Mouse (Mus musculus) lung, postnatal 0 days (tissue): ENCODE data around the gene Aasdh. TPM values are rescaled to one million over a fixed set of nuclear protein-coding genes. Genes with fewer than 3 reads are reported as not detected.

Source experiments
- ATAC-seq: fragments of 200-750 bp; cut with Nextera tagmentation; 2 replicates; pipeline ENCODE4 v1.8.0; 2017; ENCODE audit warnings: moderate library complexity
- DNase-seq: peaks from one replicate; pipeline ENCODE4 v3.0.0-alpha.2; 2016; ENCODE audit warnings: low spot score
- H3K27ac ChIP-seq: fragments of 300-500 bp; sonication (generic); 2 replicates; pipeline ENCODE4 v1.5.1; 2014; ENCODE audit warnings: antibody characterized with exemption, mild to moderate bottlenecking, low read length, mixed read lengths
- H3K27me3 ChIP-seq: fragments of 300-500 bp; sonication (generic); replicated peaks from 2 replicates; pipeline ENCODE4 v1.6.1; 2014; ENCODE audit warnings: low read length, mixed read lengths; ENCODE audit not compliant: insufficient read depth
- H3K36me3 ChIP-seq: fragments of 300-500 bp; sonication (generic); 2 replicates; pipeline ENCODE4 v1.6.1; 2014; ENCODE audit warnings: low read length, mixed read lengths; ENCODE audit not compliant: insufficient read depth
- H3K4me1 ChIP-seq: fragments of 300-500 bp; sonication (generic); 2 replicates; pipeline ENCODE4 v1.6.1; 2014; ENCODE audit warnings: antibody characterized with exemption, low read depth, low read length, mixed read lengths; ENCODE audit not compliant: insufficient read depth
- H3K4me2 ChIP-seq: fragments of 300-500 bp; sonication (generic); replicated peaks from 2 replicates; pipeline ENCODE4 v1.6.1; 2014; ENCODE audit warnings: low read depth, mild to moderate bottlenecking, low read length, moderate library complexity, mixed read lengths
- H3K4me3 ChIP-seq: fragments of 300-500 bp; sonication (generic); 2 replicates; pipeline ENCODE4 v1.5.1; 2014; ENCODE audit warnings: low read depth, low read length
- H3K9ac ChIP-seq: fragments of 300-500 bp; sonication (generic); replicated peaks from 2 replicates; pipeline ENCODE4 v1.6.1; 2014; ENCODE audit warnings: low read depth, mild to moderate bottlenecking
- H3K9me3 ChIP-seq: fragments of 300-500 bp; sonication (generic); 2 replicates; pipeline ENCODE4 v1.6.1; 2016; ENCODE audit warnings: low read length, mixed read lengths
- CTCF ChIP-seq: IDR thresholded peaks from 2 replicates; pipeline ENCODE4 v1.5.1; 2016; ENCODE audit warnings: antibody characterized with exemption, mild to moderate bottlenecking
- EP300 ChIP-seq: IDR thresholded peaks from 2 replicates; pipeline ENCODE4 v1.6.1; 2016; ENCODE audit warnings: antibody characterized with exemption, mild to moderate bottlenecking, control low read depth
- WGBS: fragments of 180-500 bp; shearing (Covaris S2); extraction: QIAGEN DNeasy Blood & Tissue Kit; methylation state at CpG from one replicate; pipeline ENCODE4 v1.1.7; 2014; 5-methylcytosine and 5-hydroxymethylcytosine counted together
- polyA plus RNA-seq: library from polyadenylated mRNA; unstranded; fragments of >200 nt; fragmentation: Nextera tagmentation; extraction: Ambion mirVana; gene quantifications from 2 replicates; pipeline ENCODE4 v1.2.1, GENCODE M21; 2015

The Aasdh gene
- polyA plus RNA-seq, 1 experiment from 2014 or later = 7.2 TPM

DNA sequence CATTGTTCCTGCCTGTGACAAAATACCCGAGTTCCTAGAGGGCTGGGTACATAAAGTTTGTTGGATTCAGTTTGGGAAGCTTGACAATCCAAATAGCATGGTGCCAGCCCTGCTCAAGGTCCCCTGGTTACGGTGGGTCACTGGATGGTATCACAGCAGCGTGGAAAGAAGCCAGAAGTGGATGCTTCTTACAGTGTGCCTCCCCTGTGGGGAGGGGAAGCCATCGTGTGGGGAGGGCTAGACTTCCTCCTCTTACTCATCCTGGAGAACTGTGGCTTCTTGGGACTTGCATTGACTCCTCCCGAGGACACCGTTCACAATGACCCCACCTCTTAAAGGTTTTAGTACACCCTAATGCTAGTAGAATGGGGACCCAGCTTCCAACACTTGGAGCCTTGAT, 65.5 kb downstream of the Aasdh start:
- WGBS = 69% methylated on average over 6 of the region's 6 CpGs
- DNase-seq (no peak), ATAC-seq (no peak)
- TF ChIP-seq CTCF (no peak), EP300 (no peak)
- Histone ChIP-seq H3K4me2 (no peak overlapping the region), H3K4me1 (no peaks in the 10 kb centered on the region), H3K27me3 (no peaks in the 10 kb centered on the region), H3K9ac (no peak overlapping the region), H3K4me3 (no peak overlapping the region), H3K9me3 (no peaks in the 10 kb centered on the region), H3K27ac (no peak overlapping the region), H3K36me3 (no peaks in the 10 kb centered on the region)

DNA sequence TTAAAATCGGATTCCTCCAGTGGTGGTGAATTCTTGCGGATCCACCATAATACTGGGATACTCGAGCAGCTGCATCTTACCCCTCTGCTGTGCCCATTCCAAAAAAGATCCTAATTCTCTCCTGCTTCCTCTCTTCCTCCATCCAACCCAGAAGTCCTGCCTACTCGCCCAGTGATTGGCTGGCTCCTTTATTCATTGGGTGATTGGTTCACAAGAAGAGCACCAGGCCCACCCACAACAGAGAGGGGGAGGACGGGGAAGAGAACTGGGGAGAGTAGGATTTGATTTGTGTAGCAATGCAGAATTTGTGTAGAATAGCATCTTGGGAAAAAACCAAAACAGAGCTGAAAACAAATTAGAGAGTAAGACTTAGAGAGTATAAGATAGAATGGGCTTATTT, 68.3 kb downstream of the Aasdh start:
- TF ChIP-seq EP300 (no peak), CTCF (no peak)
- no peak overlapping the region for H3K27ac ChIP-seq
- no peaks in the 10 kb centered on the region for H3K9me3 ChIP-seq
- 71% methylated on average over 5 of the region's 5 CpGs for WGBS
- H3K4me3 ChIP-seq = no peak overlapping the region
- ATAC-seq (no peak), DNase-seq (no peak)
- H3K36me3 ChIP-seq = no peaks in the 10 kb centered on the region
- no peak overlapping the region for H3K9ac ChIP-seq
- no peaks in the 10 kb centered on the region for H3K4me1 ChIP-seq
- H3K4me2 ChIP-seq = no peak overlapping the region
- H3K27me3 ChIP-seq = no peaks in the 10 kb centered on the region

DNA sequence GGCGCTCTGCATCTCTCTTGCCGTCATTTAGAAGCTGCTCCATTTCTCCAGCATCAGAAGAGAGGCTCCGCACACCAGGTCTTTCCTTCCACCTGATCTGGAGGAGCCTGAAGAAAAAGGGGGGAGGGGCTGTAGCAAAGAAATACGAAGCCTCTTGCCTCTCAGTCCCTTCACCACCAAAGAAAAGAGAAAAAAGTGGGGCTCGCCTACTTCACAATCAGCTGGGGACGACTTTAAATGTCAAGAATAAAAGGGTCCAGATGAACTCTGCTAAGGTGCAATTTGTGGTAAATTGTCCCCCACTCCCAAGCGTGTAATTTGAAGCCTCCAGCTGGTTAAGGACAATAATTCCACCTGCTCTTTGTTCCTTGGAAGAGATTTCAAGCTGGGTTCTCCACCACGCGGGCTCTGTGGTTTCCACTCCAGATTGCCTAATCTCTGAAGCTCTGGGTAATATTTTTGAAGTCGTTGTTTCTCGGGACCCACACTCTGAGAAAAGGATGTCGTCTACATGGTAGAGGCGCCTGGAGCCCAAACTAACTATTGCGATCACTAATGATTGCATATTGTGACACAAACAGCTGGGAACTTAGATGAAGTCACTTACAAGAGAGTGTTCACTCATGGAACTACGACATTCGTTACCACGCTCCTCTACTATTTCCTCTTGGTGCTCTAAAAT, 72.6 kb downstream of the Aasdh start:
- no peak overlapping the region for H3K4me3 ChIP-seq
- H3K27ac ChIP-seq = no peak overlapping the region
- ATAC-seq = no peak
- no peak for DNase-seq
- H3K27me3 ChIP-seq = no peaks in the 10 kb centered on the region
- H3K4me2 ChIP-seq = no peak overlapping the region
- no peaks in the 10 kb centered on the region for H3K36me3 ChIP-seq
- no peaks in the 10 kb centered on the region for H3K9me3 ChIP-seq
- TF ChIP-seq CTCF (no peak), EP300 (no peak)
- no peaks in the 10 kb centered on the region for H3K4me1 ChIP-seq
- WGBS = 74% methylated on average over 17 of the region's 17 CpGs
- H3K9ac ChIP-seq = no peak overlapping the region

DNA sequence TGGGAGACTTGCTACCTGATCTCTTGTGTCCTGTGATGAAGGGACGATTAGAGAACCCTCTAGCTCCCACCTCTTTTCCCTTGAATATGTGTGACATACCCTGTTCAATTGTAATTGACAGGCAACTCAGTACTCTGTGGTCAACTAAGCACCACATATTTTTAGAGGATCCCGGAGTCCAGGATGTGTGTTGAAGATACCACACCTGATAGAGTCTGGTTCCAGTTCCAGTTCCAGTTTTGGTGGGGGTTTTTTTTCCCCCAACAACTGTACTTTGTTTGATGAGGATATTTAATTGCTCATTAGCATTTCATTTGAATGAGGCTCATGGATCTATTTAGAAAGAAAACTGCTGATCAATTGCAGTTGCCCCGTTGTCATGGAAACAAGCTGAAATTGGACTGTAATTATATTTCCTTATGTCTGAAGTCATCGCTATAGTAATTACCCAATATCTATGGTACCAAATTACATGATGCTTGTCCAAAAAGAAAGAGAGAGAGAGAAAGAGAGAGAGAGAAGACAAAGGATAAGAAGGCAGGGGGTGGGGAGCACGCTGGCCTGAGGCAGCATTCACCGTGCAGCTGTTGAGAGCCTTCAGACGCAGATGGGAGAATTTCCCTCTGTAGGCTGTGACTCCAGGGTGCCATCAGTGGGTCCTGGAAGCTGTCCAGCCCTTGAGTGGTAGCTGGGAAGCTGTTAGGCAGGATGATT, 76.6 kb downstream of the Aasdh start:
- Histone ChIP-seq H3K27ac (no peak overlapping the region), H3K36me3 (no peaks in the 10 kb centered on the region), H3K9ac (no peak overlapping the region), H3K4me3 (no peak overlapping the region), H3K27me3 (no peaks in the 10 kb centered on the region), H3K9me3 (no peaks in the 10 kb centered on the region), H3K4me2 (no peak overlapping the region), H3K4me1 (no peaks in the 10 kb centered on the region)
- 90% methylated on average over 7 of the region's 7 CpGs for WGBS
- DNase-seq (no peak), ATAC-seq (no peak)
- TF ChIP-seq EP300 (no peak), CTCF (no peak)

Other genes with a start within 250 kb of the Aasdh start
- gene C530008M17Rik, start 249.0 kb downstream of the Aasdh start, polyA plus RNA-seq = 3.8 and 4.4 TPM in 2 replicates
- 166 and 167 TPM in 2 replicates for gene Paics, start 45.8 kb upstream of the Aasdh start, polyA plus RNA-seq
- gene Ppat, start 46.1 kb upstream of the Aasdh start, polyA plus RNA-seq = 12.5 and 14.0 TPM in 2 replicates
- 49.5 and 53.4 TPM in 2 replicates for gene Srp72, start 69.2 kb upstream of the Aasdh start, polyA plus RNA-seq
- not detected in 2 replicates for gene Arl9, start 98.5 kb upstream of the Aasdh start, polyA plus RNA-seq
- 0.80 and 1.2 TPM in 2 replicates for gene Thegl, start 110.5 kb upstream of the Aasdh start, polyA plus RNA-seq
- gene Hopx, start 209.6 kb upstream of the Aasdh start, polyA plus RNA-seq = 49.0 and 49.5 TPM in 2 replicates